Mouse (Mus musculus): Measurements from ENCODE around the gene Rbfox1. TPM values are rescaled to one million over a fixed set of nuclear protein-coding genes. Genes with fewer than 3 reads are reported as not detected.

Gene Rbfox1
- polyA plus RNA-seq, 1 experiment from 2014 or later, result 1.9 TPM

- WGBS, result 33% methylated on average over 2 of the region's 2 CpGs
- ATAC-seq (ENCODE audit: low FRiP score, low TSS enrichment), result no peak
- no peak for DNase-seq (ENCODE audit: low spot score)
Observed at GRCm38 (mm10) chr16:6927661-6928060, 1042.5 kb downstream of the Rbfox1 start.

GRCm38 (mm10) chr16:6930795-6931194 is 1045.6 kb downstream of the Rbfox1 start:
- H3K9me3 ChIP-seq (ENCODE audit: control insufficient read depth, low read length), result no peaks in the 10 kb centered on the region
- no peak for ATAC-seq (ENCODE audit: low FRiP score, low TSS enrichment)

More at GRCm38 (mm10) chr16:6927661-6928060, 1042.5 kb downstream of the Rbfox1 start:
- TF ChIP-seq CTCF (IDR thresholded peaks at IDR 0.05; ENCODE audit: low read depth), result no peak
- TF ChIP-seq EP300 (optimal IDR thresholded peaks at IDR 0.05), result no peak
- Histone ChIP-seq H3K4me2 (replicated peaks; ENCODE audit: low read depth) (no peak overlapping the region), H3K9me3 (ENCODE audit: control insufficient read depth, low read length) (no peaks in the 10 kb centered on the region), H3K27ac (replicated peaks) (no peak overlapping the region), H3K4me1 (replicated peaks; ENCODE audit: control insufficient read depth, insufficient read depth) (no peaks in the 10 kb centered on the region), H3K27me3 (ENCODE audit: control insufficient read depth, insufficient read depth, low read length) (no peaks in the 10 kb centered on the region), H3K9ac (ENCODE audit: low read length) (no peak overlapping the region), H3K36me3 (ENCODE audit: control insufficient read depth, insufficient read depth, low read length) (no peaks in the 10 kb centered on the region), H3K4me3 (ENCODE audit: low read depth, low read length) (no peak overlapping the region)

GRCm38 (mm10) chr16:6946151-6946550 is 1061.0 kb downstream of the Rbfox1 start:
- 75% methylated on average over 6 of the region's 6 CpGs for WGBS
- Histone ChIP-seq H3K9me3 (ENCODE audit: control insufficient read depth, low read length) (no peaks in the 10 kb centered on the region), H3K36me3 (ENCODE audit: control insufficient read depth, insufficient read depth, low read length) (no peaks in the 10 kb centered on the region), H3K9ac (ENCODE audit: low read length) (no peak overlapping the region), H3K4me3 (ENCODE audit: low read depth, low read length) (no peak overlapping the region), H3K27me3 (ENCODE audit: control insufficient read depth, insufficient read depth, low read length) (no peaks in the 10 kb centered on the region), H3K27ac (replicated peaks) (no peak overlapping the region), H3K4me2 (replicated peaks; ENCODE audit: low read depth) (no peak overlapping the region), H3K4me1 (replicated peaks; ENCODE audit: control insufficient read depth, insufficient read depth) (no peaks in the 10 kb centered on the region)
- TF ChIP-seq CTCF (IDR thresholded peaks at IDR 0.05; ENCODE audit: low read depth), result no peak
- TF ChIP-seq EP300 (optimal IDR thresholded peaks at IDR 0.05), result no peak
- DNase-seq (ENCODE audit: low spot score) (no peak), ATAC-seq (ENCODE audit: low FRiP score, low TSS enrichment) (no peak)

More at GRCm38 (mm10) chr16:6930795-6931194, 1045.6 kb downstream of the Rbfox1 start:
- Histone ChIP-seq H3K9ac (ENCODE audit: low read length) (no peak overlapping the region), H3K27ac (replicated peaks) (no peak overlapping the region), H3K4me1 (replicated peaks; ENCODE audit: control insufficient read depth, insufficient read depth) (no peaks in the 10 kb centered on the region), H3K27me3 (ENCODE audit: control insufficient read depth, insufficient read depth, low read length) (no peaks in the 10 kb centered on the region), H3K4me2 (replicated peaks; ENCODE audit: low read depth) (no peak overlapping the region), H3K4me3 (ENCODE audit: low read depth, low read length) (no peak overlapping the region), H3K36me3 (ENCODE audit: control insufficient read depth, insufficient read depth, low read length) (no peaks in the 10 kb centered on the region)
- no peak for TF ChIP-seq EP300 (optimal IDR thresholded peaks at IDR 0.05)
- TF ChIP-seq CTCF (IDR thresholded peaks at IDR 0.05; ENCODE audit: low read depth), result no peak
- 39% methylated on average over 3 of the region's 3 CpGs for WGBS
- no peak for DNase-seq (ENCODE audit: low spot score)

GRCm38 (mm10) chr16:6949666-6950065 is 1064.5 kb downstream of the Rbfox1 start:
- Histone ChIP-seq H3K27ac (replicated peaks) (no peak overlapping the region), H3K27me3 (ENCODE audit: control insufficient read depth, insufficient read depth, low read length) (no peaks in the 10 kb centered on the region), H3K9ac (ENCODE audit: low read length) (no peak overlapping the region), H3K4me2 (replicated peaks; ENCODE audit: low read depth) (no peak overlapping the region), H3K4me3 (ENCODE audit: low read depth, low read length) (no peak overlapping the region), H3K36me3 (ENCODE audit: control insufficient read depth, insufficient read depth, low read length) (no peaks in the 10 kb centered on the region), H3K4me1 (replicated peaks; ENCODE audit: control insufficient read depth, insufficient read depth) (no peaks in the 10 kb centered on the region), H3K9me3 (ENCODE audit: control insufficient read depth, low read length) (no peaks in the 10 kb centered on the region)
- 84% methylated on average over 2 of the region's 2 CpGs for WGBS
- TF ChIP-seq EP300 (optimal IDR thresholded peaks at IDR 0.05) (no peak), CTCF (IDR thresholded peaks at IDR 0.05; ENCODE audit: low read depth) (no peak)
- DNase-seq (ENCODE audit: low spot score), result no peak
- ATAC-seq (ENCODE audit: low FRiP score, low TSS enrichment), result no peak

- no peak for ATAC-seq (ENCODE audit: low FRiP score, low TSS enrichment)
- Histone ChIP-seq H3K4me2 (replicated peaks; ENCODE audit: low read depth) (no peak overlapping the region), H3K9me3 (ENCODE audit: control insufficient read depth, low read length) (no peaks in the 10 kb centered on the region), H3K9ac (ENCODE audit: low read length) (no peak overlapping the region), H3K27me3 (ENCODE audit: control insufficient read depth, insufficient read depth, low read length) (no peaks in the 10 kb centered on the region), H3K4me3 (ENCODE audit: low read depth, low read length) (no peak overlapping the region), H3K27ac (replicated peaks) (no peak overlapping the region), H3K4me1 (replicated peaks; ENCODE audit: control insufficient read depth, insufficient read depth) (no peaks in the 10 kb centered on the region), H3K36me3 (ENCODE audit: control insufficient read depth, insufficient read depth, low read length) (no peaks in the 10 kb centered on the region)
- TF ChIP-seq EP300 (optimal IDR thresholded peaks at IDR 0.05) (no peak), CTCF (IDR thresholded peaks at IDR 0.05; ENCODE audit: low read depth) (no peak)
- DNase-seq (ENCODE audit: low spot score), result no peak
- 81% methylated on average over 6 of the region's 6 CpGs for WGBS
Observed at GRCm38 (mm10) chr16:6955102-6955675, 1070.0 kb downstream of the Rbfox1 start.

- Histone ChIP-seq H3K9ac (ENCODE audit: low read length) (no peak overlapping the region), H3K4me3 (ENCODE audit: low read depth, low read length) (no peak overlapping the region), H3K36me3 (ENCODE audit: control insufficient read depth, insufficient read depth, low read length) (no peaks in the 10 kb centered on the region), H3K27me3 (ENCODE audit: control insufficient read depth, insufficient read depth, low read length) (no peaks in the 10 kb centered on the region), H3K9me3 (ENCODE audit: control insufficient read depth, low read length) (no peaks in the 10 kb centered on the region), H3K4me2 (replicated peaks; ENCODE audit: low read depth) (no peak overlapping the region), H3K27ac (replicated peaks) (no peak overlapping the region), H3K4me1 (replicated peaks; ENCODE audit: control insufficient read depth, insufficient read depth) (no peaks in the 10 kb centered on the region)
- TF ChIP-seq EP300 (optimal IDR thresholded peaks at IDR 0.05) (no peak), CTCF (IDR thresholded peaks at IDR 0.05; ENCODE audit: low read depth) (no peak)
- WGBS, result 34% methylated on average over 2 of the region's 2 CpGs
- ATAC-seq (ENCODE audit: low FRiP score, low TSS enrichment), result no peak
- no peak for DNase-seq (ENCODE audit: low spot score)
Observed at GRCm38 (mm10) chr16:6961931-6962379, 1076.8 kb downstream of the Rbfox1 start.
